Mouse (Mus musculus) liver, embryonic 12.5 days (tissue): ENCODE measurements around the gene Orai1. TPM values are rescaled to one million over a fixed set of nuclear protein-coding genes. Genes with fewer than 3 reads are reported as not detected.

Experiments
- ATAC-seq: fragments of 200-750 bp; cut with Nextera tagmentation; 2 replicates; pipeline ENCODE4 v1.8.0; 2017; ENCODE audit warnings: moderate number of reproducible peaks, mild to moderate bottlenecking, moderate library complexity
- H3K27ac ChIP-seq: fragments of 300-500 bp; sonication (generic); 2 replicates; pipeline ENCODE4 v1.5.1; 2016; ENCODE audit warnings: mild to moderate bottlenecking
- H3K27me3 ChIP-seq: fragments of 300-500 bp; sonication (generic); replicated peaks from 2 replicates; pipeline ENCODE4 v1.6.1; 2016; ENCODE audit warnings: mild to moderate bottlenecking, moderate library complexity
- H3K36me3 ChIP-seq: fragments of 300-500 bp; sonication (generic); 2 replicates; pipeline ENCODE4 v1.6.1; 2016; ENCODE audit warnings: mild to moderate bottlenecking, moderate library complexity
- H3K4me1 ChIP-seq: fragments of 300-500 bp; sonication (generic); 2 replicates; pipeline ENCODE4 v1.6.1; 2016
- H3K4me2 ChIP-seq: fragments of 300-500 bp; sonication (generic); 2 replicates; pipeline ENCODE4 v1.6.1; 2016; ENCODE audit warnings: mild to moderate bottlenecking, moderate library complexity
- H3K4me3 ChIP-seq: fragments of 300-500 bp; sonication (generic); 2 replicates; pipeline ENCODE4 v1.5.1; 2016; ENCODE audit warnings: mild to moderate bottlenecking, moderate library complexity
- H3K9ac ChIP-seq: fragments of 300-500 bp; sonication (generic); 2 replicates; pipeline ENCODE4 v1.6.1; 2016; ENCODE audit warnings: mild to moderate bottlenecking, moderate library complexity
- H3K9me3 ChIP-seq: fragments of 300-500 bp; sonication (generic); replicated peaks from 2 replicates; pipeline ENCODE4 v1.6.1; 2016; ENCODE audit warnings: mild to moderate bottlenecking, moderate library complexity
- WGBS: fragments of 180-500 bp; shearing (Covaris S2); methylation state at CpG from one replicate; pipeline ENCODE4 v1.1.7; 2016; ENCODE audit not compliant: insufficient replicate concordance; 5-methylcytosine and 5-hydroxymethylcytosine counted together
- polyA plus RNA-seq: library from polyadenylated mRNA; unstranded; fragments of >200 nt; fragmentation: Nextera tagmentation; extraction: Ambion mirVana; gene quantifications from 2 replicates; pipeline ENCODE4 v1.2.1, GENCODE M21; 2016

Gene Orai1
- polyA plus RNA-seq, 1 experiment from 2014 or later, result 11.6 TPM

DNA sequence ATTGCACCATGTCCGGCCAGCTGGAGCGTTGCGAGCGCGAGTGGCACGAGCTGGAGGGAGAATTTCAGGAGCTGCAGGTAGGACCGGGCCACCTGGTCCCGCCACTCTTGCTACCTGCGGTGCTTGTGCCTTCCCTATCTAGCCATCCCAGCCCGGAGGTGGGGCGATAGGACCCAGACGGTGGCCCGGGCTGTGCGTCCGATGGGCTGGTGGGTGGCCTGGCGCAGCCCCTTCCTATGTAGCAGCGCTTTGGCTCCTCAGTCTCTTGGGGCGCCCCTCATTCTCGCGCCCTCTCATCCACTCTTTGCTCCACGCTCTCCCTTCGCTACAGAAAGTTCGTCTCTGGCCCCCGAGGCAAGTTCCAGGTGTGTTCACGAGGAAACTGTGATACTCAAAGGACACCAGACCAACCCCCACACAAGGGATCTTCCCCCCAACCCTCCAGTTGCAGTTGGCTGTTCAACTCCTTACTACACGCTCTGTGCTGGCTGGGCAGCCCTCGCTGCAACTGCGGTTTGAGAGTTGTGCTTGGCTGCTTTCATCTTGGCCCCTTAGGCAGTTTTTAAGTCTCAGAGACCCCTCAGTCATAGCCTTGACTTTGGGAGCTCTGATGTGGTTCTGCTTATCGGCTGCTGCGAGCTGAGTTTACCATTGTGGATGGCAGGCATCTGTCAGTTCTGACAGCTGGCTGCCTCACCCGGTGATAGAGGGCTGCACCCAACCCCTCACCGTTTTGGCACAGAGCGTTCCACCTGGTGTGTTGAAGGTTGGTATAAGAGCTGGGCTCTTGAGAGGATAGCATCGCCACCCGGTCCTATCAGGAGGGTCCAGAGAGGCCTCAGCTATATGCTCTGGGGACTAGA, 61.8 kb downstream of the Orai1 start:
- under 1% methylated on average over 35 of the region's 35 CpGs for WGBS
- peaks cover 58% of the 10 kb centered on the region for H3K4me1 ChIP-seq
- peak; percentile 80 for ATAC-seq
- peaks cover 15% of the 10 kb centered on the region for H3K36me3 ChIP-seq
- H3K4me3 ChIP-seq, result peak overlapping the region; percentile 93
- peak overlapping the region; percentile 94 for H3K27ac ChIP-seq
- H3K27me3 ChIP-seq, result no peaks in the 10 kb centered on the region
- H3K9me3 ChIP-seq, result peaks cover 8% of the 10 kb centered on the region; the same call in 1 of the 2 replicates
- H3K9ac ChIP-seq, result peak overlapping the region; percentile 95
- peak overlapping the region; percentile 96 for H3K4me2 ChIP-seq

DNA sequence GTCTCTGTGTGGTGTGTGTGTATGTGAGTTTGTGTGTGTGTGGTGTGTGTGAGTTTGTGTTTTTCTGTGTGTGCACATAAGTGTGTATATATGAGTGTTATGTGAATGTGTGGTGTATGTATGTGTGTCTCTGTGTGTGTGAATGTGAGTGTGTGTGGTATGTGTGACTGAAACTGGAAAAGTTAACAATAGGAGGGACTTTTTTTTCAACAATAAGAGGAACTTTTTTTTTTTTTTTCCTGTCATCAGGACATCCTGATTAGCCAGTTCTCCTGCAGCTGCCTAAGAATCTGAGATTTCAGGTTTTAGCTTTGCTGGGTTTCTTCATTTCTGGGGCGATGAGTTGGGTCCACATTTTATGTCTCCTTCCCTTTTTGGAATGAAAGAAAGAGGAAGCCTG, 64.7 kb downstream of the Orai1 start:
- no peak for ATAC-seq
- Histone ChIP-seq H3K4me2 (peak overlapping the region; percentile 96), H3K4me3 (no peak overlapping the region), H3K27me3 (no peaks in the 10 kb centered on the region), H3K9me3 (peaks cover 8% of the 10 kb centered on the region; the same call in 1 of the 2 replicates), H3K9ac (0 out of 2 replicates have a peak overlapping the region, but pooled peaks have one; percentile 32), H3K27ac (no peak overlapping the region), H3K36me3 (peaks cover 15% of the 10 kb centered on the region), H3K4me1 (peaks cover 81% of the 10 kb centered on the region)
- WGBS, result 19% methylated on average over 1 of the region's 1 CpGs

DNA sequence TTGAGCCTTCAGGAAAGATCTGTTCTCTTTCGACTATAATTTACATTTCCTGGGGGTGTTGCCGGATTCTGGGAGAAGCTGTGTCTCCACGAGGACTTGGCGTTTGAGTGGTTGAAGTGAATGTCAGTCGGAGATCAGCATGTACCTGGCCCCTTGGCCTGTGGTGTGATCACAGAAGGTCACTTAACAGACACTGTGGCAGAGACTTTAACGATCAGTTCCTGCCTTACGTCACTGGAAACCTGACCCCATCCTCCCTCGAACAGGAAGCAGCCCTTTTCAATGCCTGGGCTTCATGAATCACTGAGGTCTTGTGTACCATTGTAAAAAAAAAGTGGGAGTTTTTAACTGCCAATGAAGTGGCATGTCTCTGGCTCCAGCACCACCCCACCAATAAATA, 65.2 kb downstream of the Orai1 start:
- WGBS, result 55% methylated on average over 8 of the region's 8 CpGs
- Histone ChIP-seq H3K9me3 (peaks cover 8% of the 10 kb centered on the region; the same call in 1 of the 2 replicates), H3K27ac (no peak overlapping the region), H3K4me3 (no peak overlapping the region), H3K4me2 (peak overlapping the region; percentile 1; the same call in 1 of the 2 replicates), H3K27me3 (no peaks in the 10 kb centered on the region), H3K4me1 (peaks cover 81% of the 10 kb centered on the region), H3K36me3 (peaks cover 15% of the 10 kb centered on the region), H3K9ac (no peak overlapping the region)
- no peak for ATAC-seq

Other genes starting within 250 kb of the Orai1 start
- gene Camkk2, start 235.7 kb upstream of the Orai1 start, polyA plus RNA-seq, result 14.5 and 16.7 TPM in 2 replicates
- 330 and 342 TPM in 2 replicates for gene Anapc5, start 193.7 kb upstream of the Orai1 start, polyA plus RNA-seq
- 14.4 and 14.9 TPM in 2 replicates for gene Rnf34, start 165.0 kb upstream of the Orai1 start, polyA plus RNA-seq
- 28.9 and 30.6 TPM in 2 replicates for gene Kdm2b, start 25.3 kb upstream of the Orai1 start, polyA plus RNA-seq
- not detected in 2 replicates for gene Morn3, start 31.9 kb downstream of the Orai1 start, polyA plus RNA-seq
- 28.2 and 30.3 TPM in 2 replicates for gene Tmem120b, start 53.3 kb downstream of the Orai1 start, polyA plus RNA-seq
- 3.9 and 4.8 TPM in 2 replicates for gene Rhof, start 117.6 kb downstream of the Orai1 start, polyA plus RNA-seq
- 6.0 and 6.1 TPM in 2 replicates for gene Setd1b, start 127.1 kb downstream of the Orai1 start, polyA plus RNA-seq
- 77.4 and 77.8 TPM in 2 replicates for gene Psmd9, start 154.3 kb downstream of the Orai1 start, polyA plus RNA-seq
- 5.9 and 6.1 TPM in 2 replicates for gene Hpd, start 167.7 kb downstream of the Orai1 start, polyA plus RNA-seq
- gene Wdr66, start 237.0 kb downstream of the Orai1 start, polyA plus RNA-seq, result 0.10 and 0.29 TPM in 2 replicates